Mouse (Mus musculus) midbrain, embryonic 13.5 days (tissue): ENCODE data around the gene Cdkn2aipnl. TPM values are rescaled to one million over a fixed set of nuclear protein-coding genes. Genes with fewer than 3 reads are reported as not detected.

Experiments
- ATAC-seq: fragments of 200-750 bp; cut with Nextera tagmentation; 2 replicates; pipeline ENCODE4 v1.8.0; 2017; ENCODE audit warnings: mild to moderate bottlenecking, moderate TSS enrichment, moderate library complexity
- H3K27ac ChIP-seq: fragments of 300-500 bp; sonication (generic); 2 replicates; pipeline ENCODE4 v1.5.1; 2015; ENCODE audit warnings: inconsistent platforms, mild to moderate bottlenecking, moderate library complexity
- H3K27me3 ChIP-seq: fragments of 300-500 bp; sonication (generic); 2 replicates; pipeline ENCODE4 v1.6.1; 2015; ENCODE audit warnings: mild to moderate bottlenecking, inconsistent platforms
- H3K36me3 ChIP-seq: fragments of 300-500 bp; sonication (generic); 2 replicates; pipeline ENCODE4 v1.6.1; 2015; ENCODE audit warnings: mild to moderate bottlenecking, inconsistent platforms
- H3K4me1 ChIP-seq: fragments of 300-500 bp; sonication (generic); replicated peaks from 2 replicates; pipeline ENCODE4 v1.6.1; 2015; ENCODE audit warnings: inconsistent platforms
- H3K4me2 ChIP-seq: fragments of 300-500 bp; sonication (generic); replicated peaks from 2 replicates; pipeline ENCODE4 v1.6.1; 2015; ENCODE audit warnings: moderate library complexity, mild to moderate bottlenecking, inconsistent platforms
- H3K4me3 ChIP-seq: fragments of 300-500 bp; sonication (generic); replicated peaks from 2 replicates; pipeline ENCODE4 v1.5.1; 2015; ENCODE audit warnings: mild to moderate bottlenecking, inconsistent platforms
- H3K9ac ChIP-seq: fragments of 300-500 bp; sonication (generic); replicated peaks from 2 replicates; pipeline ENCODE4 v1.6.1; 2015; ENCODE audit warnings: mild to moderate bottlenecking, inconsistent platforms
- H3K9me3 ChIP-seq: fragments of 300-500 bp; sonication (generic); 2 replicates; pipeline ENCODE4 v1.6.1; 2016; ENCODE audit warnings: mild to moderate bottlenecking, inconsistent platforms
- WGBS: fragments of 180-500 bp; shearing (Covaris S2); methylation state at CpG from one replicate; pipeline ENCODE4 v1.1.7; 2015; 5-methylcytosine and 5-hydroxymethylcytosine counted together
- polyA plus RNA-seq: library from polyadenylated mRNA; unstranded; fragments of >200 nt; fragmentation: Nextera tagmentation; extraction: Ambion mirVana; gene quantifications from 2 replicates; pipeline ENCODE4 v1.2.1, GENCODE M21; 2015

Cdkn2aipnl gene
- polyA plus RNA-seq: 118 and 120 TPM in 2 replicates

DNA sequence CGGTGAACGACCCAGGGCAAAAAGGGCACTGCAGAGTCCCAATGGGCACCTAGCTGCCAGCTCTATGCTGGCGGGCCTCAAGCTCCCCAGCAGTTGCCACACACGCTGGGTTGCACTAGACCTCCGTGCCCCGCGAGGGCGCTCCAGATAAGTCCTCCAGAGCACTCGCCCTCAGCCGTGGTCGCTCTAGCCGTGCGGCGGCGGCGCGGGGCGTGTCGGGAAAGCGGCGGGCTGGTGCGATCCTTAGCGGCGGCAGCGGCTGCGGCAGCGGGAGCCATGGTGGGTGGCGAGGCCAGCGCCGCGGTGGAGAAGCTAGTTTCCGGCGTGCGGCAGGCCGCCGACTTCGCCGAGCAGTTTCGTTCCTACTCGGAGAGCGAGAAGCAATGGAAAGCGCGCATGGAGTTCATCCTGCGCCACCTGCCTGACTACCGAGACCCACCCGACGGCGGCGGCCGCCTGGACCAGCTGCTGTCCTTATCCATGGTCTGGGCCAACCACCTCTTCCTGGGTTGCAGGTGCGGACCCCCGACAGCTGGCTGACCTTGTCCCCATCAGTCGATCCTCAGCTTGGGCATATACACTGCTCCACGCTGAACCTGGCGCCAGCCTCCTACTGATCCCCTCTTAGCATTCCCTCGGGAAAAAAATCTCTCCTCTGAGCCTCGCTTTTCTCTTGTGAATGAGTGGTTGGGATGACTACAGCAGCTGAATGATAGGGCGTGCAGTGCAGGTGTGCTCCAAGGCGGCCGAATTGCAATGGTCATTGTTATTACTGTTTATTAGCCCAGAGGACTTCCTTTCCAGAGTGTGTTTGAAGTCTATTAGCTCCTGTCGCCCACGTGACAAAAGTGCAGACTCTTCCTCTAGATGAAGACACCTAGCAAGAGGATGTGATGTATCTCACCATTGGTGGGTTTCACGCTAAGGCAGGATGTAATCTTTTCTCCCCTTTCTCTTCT is at the start of gene Cdkn2aipnl:
Cdkn2aipnl (plus strand) TSS at position 219 of the 959 bp plus-strand sequence.
- WGBS: 2% methylated on average over 60 of the region's 63 CpGs
- peaks cover 31% of the 10 kb centered on the region for H3K36me3 ChIP-seq
- peak; percentile 98 for ATAC-seq
- no peaks in the 10 kb centered on the region for H3K27me3 ChIP-seq
- peak within 1 kb of the TSS; percentile 64 for H3K4me3 ChIP-seq
- H3K9me3 ChIP-seq: no peaks in the 10 kb centered on the region
- peak within 1 kb of the TSS; percentile 95 for H3K4me2 ChIP-seq
- H3K4me1 ChIP-seq: peaks cover 14% of the 10 kb centered on the region
- peak within 1 kb of the TSS; percentile 79 for H3K9ac ChIP-seq
- peak within 1 kb of the TSS; percentile 65; the same call in 1 of the 2 replicates for H3K27ac ChIP-seq

- Histone ChIP-seq H3K4me1 (peaks cover 14% of the 10 kb centered on the region), H3K4me3 (no peak overlapping the region), H3K9me3 (0 out of 2 replicates have a peak, but pooled peaks cover 5% of the 10 kb centered on the region), H3K36me3 (no peaks in the 10 kb centered on the region), H3K27ac (no peak overlapping the region), H3K9ac (no peak overlapping the region), H3K27me3 (no peaks in the 10 kb centered on the region), H3K4me2 (no peak overlapping the region)
- ATAC-seq: no peak
- 81% methylated on average over 2 of the region's 2 CpGs for WGBS
These were observed 49.5 kb upstream of the Cdkn2aipnl start for GRCm38 (mm10) chr11:51917951-51918350.

DNA sequence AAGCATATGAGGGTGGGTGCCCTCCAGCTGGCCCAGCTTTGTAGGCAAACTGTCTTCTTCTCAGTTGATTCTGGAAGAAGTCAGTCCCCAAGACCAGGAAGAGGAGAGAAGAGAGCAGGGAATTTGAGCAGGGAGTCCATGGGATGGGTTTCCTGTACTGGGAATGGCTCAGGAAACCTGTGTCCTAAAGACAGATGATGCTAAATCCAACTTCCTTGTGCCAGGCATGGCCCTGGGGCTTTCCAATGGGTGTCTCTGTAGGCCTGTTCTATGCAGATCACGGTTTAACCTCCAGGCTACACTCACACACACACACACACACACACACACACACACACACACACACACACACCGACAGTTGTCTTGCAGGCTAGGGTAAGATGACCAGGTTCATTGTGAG is 48.9 kb upstream of the Cdkn2aipnl start:
- no peak overlapping the region for H3K4me2 ChIP-seq
- H3K9me3 ChIP-seq: peaks cover 7% of the 10 kb centered on the region; the same call in 1 of the 2 replicates
- no peaks in the 10 kb centered on the region for H3K27me3 ChIP-seq
- H3K36me3 ChIP-seq: no peaks in the 10 kb centered on the region
- no peak overlapping the region for H3K9ac ChIP-seq
- WGBS: 94% methylated on average over 2 of the region's 2 CpGs
- no peak for ATAC-seq
- no peak overlapping the region for H3K4me3 ChIP-seq
- H3K4me1 ChIP-seq: peaks cover 14% of the 10 kb centered on the region
- H3K27ac ChIP-seq: no peak overlapping the region

DNA sequence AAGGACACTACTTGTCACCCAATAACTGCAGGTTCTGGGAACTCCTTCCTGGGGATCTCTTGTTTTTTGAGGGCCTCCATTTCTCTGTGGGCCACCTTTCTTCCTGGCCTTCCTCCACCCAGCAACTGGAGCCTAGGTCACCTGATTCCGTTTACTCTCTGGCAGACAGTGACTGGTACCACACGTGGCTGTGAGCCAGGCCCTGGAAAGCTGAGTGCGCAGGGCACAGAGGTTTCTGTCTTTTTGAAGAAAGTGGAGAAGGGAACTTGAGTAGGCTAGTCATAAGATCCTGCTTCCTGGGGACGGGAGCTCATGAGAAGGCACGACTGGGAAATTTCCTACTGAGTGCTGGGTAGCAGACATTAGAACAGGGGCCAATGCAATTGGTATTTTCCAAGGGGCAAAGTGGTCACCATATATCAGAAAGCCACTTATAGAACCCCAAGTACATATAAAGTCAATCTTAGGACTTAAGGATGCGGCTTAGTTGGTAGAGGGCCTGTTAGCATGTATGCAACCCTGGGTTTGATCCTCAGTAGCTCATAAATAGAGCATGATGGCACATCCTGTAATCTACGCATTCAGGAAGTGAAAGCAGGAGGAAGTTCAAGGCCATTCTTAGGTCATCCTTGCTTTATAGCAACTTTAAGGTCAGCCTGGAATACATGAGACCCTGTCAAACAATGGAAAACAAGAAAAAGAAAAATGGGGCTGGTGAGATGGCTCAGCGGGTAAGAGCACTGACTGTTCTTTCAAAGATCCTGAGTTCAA is 45.9 kb upstream of the Cdkn2aipnl start:
- H3K9me3 ChIP-seq: peaks cover 12% of the 10 kb centered on the region; the same call in 1 of the 2 replicates
- 83% methylated on average over 8 of the region's 8 CpGs for WGBS
- H3K9ac ChIP-seq: no peak overlapping the region
- H3K27me3 ChIP-seq: no peaks in the 10 kb centered on the region
- no peak for ATAC-seq
- no peak overlapping the region for H3K27ac ChIP-seq
- no peaks in the 10 kb centered on the region for H3K36me3 ChIP-seq
- H3K4me3 ChIP-seq: no peak overlapping the region
- peaks cover 5% of the 10 kb centered on the region for H3K4me1 ChIP-seq
- H3K4me2 ChIP-seq: no peak overlapping the region

DNA sequence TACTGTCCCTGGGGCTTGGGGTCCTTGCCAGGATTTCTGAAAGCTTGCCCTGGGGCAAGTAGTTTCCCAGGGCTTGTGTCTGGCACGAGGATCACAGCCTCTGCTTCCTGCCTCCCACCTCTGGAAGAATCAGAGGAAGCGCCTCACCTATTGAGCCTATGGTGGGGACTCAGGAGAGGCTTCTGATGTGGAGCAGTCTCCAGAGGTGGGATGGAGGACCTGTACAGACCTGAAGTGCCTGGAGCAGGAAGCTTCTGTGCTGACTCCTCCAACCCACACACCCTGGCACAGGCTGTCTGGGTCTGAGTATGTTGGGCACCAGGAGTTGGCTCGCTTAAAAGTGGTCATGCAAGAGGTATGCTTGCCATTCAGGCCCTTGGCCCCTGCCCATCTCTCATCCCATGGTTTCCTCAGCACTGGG is 45.0 kb upstream of the Cdkn2aipnl start:
- Histone ChIP-seq H3K36me3 (no peaks in the 10 kb centered on the region), H3K9me3 (peaks cover 12% of the 10 kb centered on the region; the same call in 1 of the 2 replicates), H3K27me3 (no peaks in the 10 kb centered on the region), H3K4me1 (no peaks in the 10 kb centered on the region), H3K4me3 (no peak overlapping the region), H3K9ac (no peak overlapping the region), H3K4me2 (no peak overlapping the region), H3K27ac (no peak overlapping the region)
- 75% methylated on average over 3 of the region's 3 CpGs for WGBS
- no peak for ATAC-seq

DNA sequence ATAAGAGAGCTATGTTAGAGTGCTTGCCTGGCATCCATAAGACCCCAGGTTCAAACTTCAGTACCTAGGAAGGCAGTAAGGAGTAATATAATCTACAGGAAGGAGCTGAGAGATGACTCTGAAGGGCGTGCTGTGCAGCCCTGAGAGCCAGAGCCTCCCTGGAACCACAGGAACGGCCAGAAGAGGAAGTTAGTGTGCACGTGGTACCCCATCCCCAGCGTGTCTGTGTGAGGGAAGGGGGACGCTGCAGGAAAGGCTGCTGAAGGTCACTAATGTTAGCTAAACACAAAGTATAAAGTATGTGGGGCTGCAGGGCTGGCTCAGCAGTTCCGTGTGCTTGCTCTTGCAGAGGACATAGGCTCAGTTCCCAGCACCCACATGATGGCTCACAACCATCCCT is 41.9 kb upstream of the Cdkn2aipnl start:
- H3K27ac ChIP-seq: no peak overlapping the region
- no peak overlapping the region for H3K4me3 ChIP-seq
- no peak overlapping the region for H3K9ac ChIP-seq
- H3K36me3 ChIP-seq: no peaks in the 10 kb centered on the region
- H3K4me2 ChIP-seq: no peak overlapping the region
- no peak for ATAC-seq
- H3K9me3 ChIP-seq: peaks cover 12% of the 10 kb centered on the region; the same call in 1 of the 2 replicates
- 74% methylated on average over 6 of the region's 6 CpGs for WGBS
- no peaks in the 10 kb centered on the region for H3K4me1 ChIP-seq
- H3K27me3 ChIP-seq: no peaks in the 10 kb centered on the region

- Histone ChIP-seq H3K27me3 (no peaks in the 10 kb centered on the region), H3K9me3 (peaks cover 12% of the 10 kb centered on the region; the same call in 1 of the 2 replicates), H3K4me3 (no peak overlapping the region), H3K36me3 (no peaks in the 10 kb centered on the region), H3K4me2 (no peak overlapping the region), H3K27ac (no peak overlapping the region), H3K9ac (no peak overlapping the region), H3K4me1 (no peaks in the 10 kb centered on the region)
- WGBS: 95% methylated on average over 1 of the region's 1 CpGs
- ATAC-seq: no peak
These were observed 41.1 kb upstream of the Cdkn2aipnl start for GRCm38 (mm10) chr11:51926385-51926784.

GRCm38 (mm10) chr11:51927106-51927505 is 40.4 kb upstream of the Cdkn2aipnl start:
- Histone ChIP-seq H3K36me3 (no peaks in the 10 kb centered on the region), H3K9me3 (peaks cover 12% of the 10 kb centered on the region; the same call in 1 of the 2 replicates)

GRCm38 (mm10) chr11:51931138-51931537 is 36.3 kb upstream of the Cdkn2aipnl start:
- Histone ChIP-seq H3K9ac (no peak overlapping the region), H3K4me1 (no peaks in the 10 kb centered on the region), H3K9me3 (no peaks in the 10 kb centered on the region), H3K4me3 (no peak overlapping the region), H3K36me3 (no peaks in the 10 kb centered on the region), H3K27me3 (no peaks in the 10 kb centered on the region), H3K27ac (no peak overlapping the region), H3K4me2 (no peak overlapping the region)
- 93% methylated on average over 1 of the region's 1 CpGs for WGBS
- no peak for ATAC-seq

More at GRCm38 (mm10) chr11:51927106-51927505, 40.4 kb upstream of the Cdkn2aipnl start:
- no peak overlapping the region for H3K4me3 ChIP-seq
- 80% methylated on average over 2 of the region's 2 CpGs for WGBS
- H3K27me3 ChIP-seq: no peaks in the 10 kb centered on the region
- no peaks in the 10 kb centered on the region for H3K4me1 ChIP-seq
- ATAC-seq: no peak
- no peak overlapping the region for H3K4me2 ChIP-seq
- H3K27ac ChIP-seq: no peak overlapping the region
- H3K9ac ChIP-seq: no peak overlapping the region

GRCm38 (mm10) chr11:51931790-51932189 is 35.7 kb upstream of the Cdkn2aipnl start:
- H3K27me3 ChIP-seq: no peaks in the 10 kb centered on the region
- ATAC-seq: no peak
- no peaks in the 10 kb centered on the region for H3K36me3 ChIP-seq

GRCm38 (mm10) chr11:51934230-51934629 is 33.2 kb upstream of the Cdkn2aipnl start:
- Histone ChIP-seq H3K4me2 (no peak overlapping the region), H3K27ac (no peak overlapping the region), H3K4me1 (no peaks in the 10 kb centered on the region), H3K9me3 (no peaks in the 10 kb centered on the region), H3K4me3 (no peak overlapping the region), H3K27me3 (no peaks in the 10 kb centered on the region), H3K36me3 (no peaks in the 10 kb centered on the region), H3K9ac (no peak overlapping the region)
- 81% methylated on average over 3 of the region's 3 CpGs for WGBS
- ATAC-seq: no peak

More at GRCm38 (mm10) chr11:51931790-51932189, 35.7 kb upstream of the Cdkn2aipnl start:
- Histone ChIP-seq H3K4me1 (no peaks in the 10 kb centered on the region), H3K27ac (no peak overlapping the region), H3K4me2 (no peak overlapping the region), H3K9ac (no peak overlapping the region), H3K9me3 (no peaks in the 10 kb centered on the region), H3K4me3 (no peak overlapping the region)
- 92% methylated on average over 9 of the region's 9 CpGs for WGBS
